Mouse (Mus musculus) embryonic fibroblast, embryonic 13.5 days (primary cell): ENCODE data around the gene Speg. TPM values are rescaled to one million over a fixed set of nuclear protein-coding genes. Genes with fewer than 3 reads are reported as not detected.

ENCODE experiments used
- H3K27ac ChIP-seq: 2 replicates; pipeline ENCODE4 v1.5.1; 2012; ENCODE audit warnings: low read length, control low read depth, inconsistent platforms; ENCODE audit not compliant: insufficient read depth
- H3K4me1 ChIP-seq: 2 replicates; pipeline ENCODE4 v1.6.1; 2011; ENCODE audit warnings: low read length; ENCODE audit not compliant: control insufficient read depth, insufficient read depth
- H3K4me3 ChIP-seq: 2 replicates; pipeline ENCODE4 v1.5.1; 2011; ENCODE audit warnings: mild to moderate bottlenecking, control low read depth, low read length; ENCODE audit not compliant: insufficient read depth
- CTCF ChIP-seq: IDR thresholded peaks from 2 replicates; pipeline ENCODE4 v1.5.1; 2011; ENCODE audit warnings: mild to moderate bottlenecking, control low read depth, low read length, moderate library complexity, borderline replicate concordance; ENCODE audit not compliant: insufficient read depth
- POLR2A ChIP-seq: IDR thresholded peaks from 2 replicates; pipeline ENCODE4 v1.6.1; 2011; ENCODE audit warnings: low read depth, mild to moderate bottlenecking, control low read depth, low read length, moderate library complexity
- polyA plus RNA-seq: library from polyadenylated mRNA; stranded (reverse); fragments of >200 nt; gene quantifications from 2 replicates; pipeline ENCODE4 v1.2.4, GENCODE M21; 2011; ENCODE audit warnings: low read depth; ENCODE audit not compliant: missing spikeins, insufficient read length

The Speg gene
- polyA plus RNA-seq, 1 experiment = 54.2 TPM

- Histone ChIP-seq H3K4me1 (0 out of 2 replicates have a peak, but pooled peaks cover 2% of the 10 kb centered on the region), H3K4me3 (no peak overlapping the region), H3K27ac (no peak overlapping the region)
- no peak for TF ChIP-seq CTCF
- no peak for TF ChIP-seq POLR2A
Observed at GRCm38 (mm10) chr1:75447265-75448051, 72.4 kb downstream of the Speg start.

GRCm38 (mm10) chr1:75448052-75448431 lies 72.9 kb downstream of the Speg start:
- Histone ChIP-seq H3K4me1 (0 out of 2 replicates have a peak, but pooled peaks cover 2% of the 10 kb centered on the region), H3K27ac (no peak overlapping the region), H3K4me3 (no peak overlapping the region)
- TF ChIP-seq CTCF = no peak
- TF ChIP-seq POLR2A = no peak

GRCm38 (mm10) chr1:75448937-75449336 lies 73.8 kb downstream of the Speg start:
- Histone ChIP-seq H3K27ac (no peak overlapping the region), H3K4me1 (0 out of 2 replicates have a peak, but pooled peaks cover 2% of the 10 kb centered on the region), H3K4me3 (no peak overlapping the region)
- TF ChIP-seq POLR2A (no peak), CTCF (no peak)

- H3K4me1 ChIP-seq = 0 out of 2 replicates have a peak, but pooled peaks cover 2% of the 10 kb centered on the region
- H3K4me3 ChIP-seq = no peak overlapping the region
Observed at GRCm38 (mm10) chr1:75449377-75450135, 74.5 kb downstream of the Speg start.

GRCm38 (mm10) chr1:75450314-75451005 lies 75.4 kb downstream of the Speg start, which contains the start of gene Asic4:
Gene Asic4 (plus strand): TSS chr1:75450436.
- H3K27ac ChIP-seq = no peak within 1 kb of the TSS
- 0 out of 2 replicates have a peak, but pooled peaks cover 2% of the 10 kb centered on the region for H3K4me1 ChIP-seq
- TF ChIP-seq POLR2A = no peak
- TF ChIP-seq CTCF = no peak
- H3K4me3 ChIP-seq = no peak within 1 kb of the TSS

More at GRCm38 (mm10) chr1:75449377-75450135, 74.5 kb downstream of the Speg start:
- no peak for TF ChIP-seq CTCF
- no peak for TF ChIP-seq POLR2A
- H3K27ac ChIP-seq = no peak overlapping the region

GRCm38 (mm10) chr1:75451900-75452299 lies 76.8 kb downstream of the Speg start:
- no peak for TF ChIP-seq POLR2A
- TF ChIP-seq CTCF = no peak
- no peak overlapping the region for H3K4me3 ChIP-seq
- 0 out of 2 replicates have a peak, but pooled peaks cover 2% of the 10 kb centered on the region for H3K4me1 ChIP-seq
- H3K27ac ChIP-seq = no peak overlapping the region

GRCm38 (mm10) chr1:75455433-75455832 lies 80.3 kb downstream of the Speg start:
- Histone ChIP-seq H3K27ac (no peak overlapping the region), H3K4me1 (no peaks in the 10 kb centered on the region), H3K4me3 (no peak overlapping the region)
- TF ChIP-seq CTCF (no peak), POLR2A (no peak)

- Histone ChIP-seq H3K4me1 (no peaks in the 10 kb centered on the region), H3K27ac (no peak overlapping the region)
Observed at GRCm38 (mm10) chr1:75455948-75456347, 80.9 kb downstream of the Speg start.

More at GRCm38 (mm10) chr1:75455948-75456347, 80.9 kb downstream of the Speg start:
- TF ChIP-seq POLR2A (no peak), CTCF (no peak)
- no peak overlapping the region for H3K4me3 ChIP-seq
